Mouse (Mus musculus) embryonic facial prominence, embryonic 12.5 days (tissue): ENCODE measurements at regions not wholly inside any gene's neighbourhood (a gene's known extent, or its start where the extent isn't known, plus 50 kb on each side); places are given as distances from the start of the nearest gene placed in this dataset.
A peak's percentile ranks its signal among the peaks of the same experiment; 100 is the strongest.

Experiments used
- ATAC-seq: fragments of 200-750 bp; cut with Nextera tagmentation; 2 replicates; pipeline ENCODE4 v1.8.0; 2017; ENCODE audit not compliant: insufficient number of reproducible peaks, insufficient read depth, low FRiP score, low TSS enrichment
- H3K27ac ChIP-seq: fragments of 300-500 bp; sonication (generic); 2 replicates; pipeline ENCODE4 v1.5.1; 2016; ENCODE audit warnings: mild to moderate bottlenecking
- H3K27me3 ChIP-seq: fragments of 300-500 bp; sonication (generic); 2 replicates; pipeline ENCODE4 v1.6.1; 2016; ENCODE audit warnings: mild to moderate bottlenecking, moderate library complexity
- H3K36me3 ChIP-seq: fragments of 300-500 bp; sonication (generic); 2 replicates; pipeline ENCODE4 v1.6.1; 2016; ENCODE audit warnings: mild to moderate bottlenecking
- H3K4me1 ChIP-seq: fragments of 300-500 bp; sonication (generic); 2 replicates; pipeline ENCODE4 v1.6.1; 2016
- H3K4me2 ChIP-seq: fragments of 300-500 bp; sonication (generic); replicated peaks from 2 replicates; pipeline ENCODE4 v1.6.1; 2016; ENCODE audit warnings: mild to moderate bottlenecking, moderate library complexity
- H3K4me3 ChIP-seq: fragments of 300-500 bp; sonication (generic); 2 replicates; pipeline ENCODE4 v1.5.1; 2016; ENCODE audit warnings: mild to moderate bottlenecking
- H3K9ac ChIP-seq: fragments of 300-500 bp; sonication (generic); 2 replicates; pipeline ENCODE4 v1.6.1; 2016; ENCODE audit warnings: mild to moderate bottlenecking, moderate library complexity
- H3K9me3 ChIP-seq: fragments of 300-500 bp; sonication (generic); 2 replicates; pipeline ENCODE4 v1.6.1; 2016; ENCODE audit warnings: mild to moderate bottlenecking, moderate library complexity
- WGBS: fragments of 180-500 bp; shearing (Covaris S2); methylation state at CpG from one replicate; pipeline ENCODE4 v1.1.7; 2016; 5-methylcytosine and 5-hydroxymethylcytosine counted together

DNA sequence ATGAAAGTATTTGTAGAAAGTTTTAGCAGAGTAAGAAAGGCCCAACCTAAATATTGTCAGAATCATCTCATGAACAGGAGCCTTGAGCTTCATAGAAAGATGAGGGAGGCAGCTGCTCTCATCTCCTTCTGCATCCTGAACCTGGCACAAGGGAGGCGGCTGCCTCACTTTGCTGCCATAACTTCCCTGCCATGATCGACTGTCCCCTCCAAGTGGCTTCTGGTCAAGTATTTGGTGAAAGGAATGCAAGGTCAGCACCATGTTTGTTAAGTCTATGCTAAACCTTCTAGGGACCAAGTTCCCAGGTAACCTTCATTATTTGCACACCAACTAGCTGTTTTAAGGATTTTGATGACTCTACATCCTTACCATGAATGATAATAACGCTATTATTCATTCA lies 246.0 kb downstream of the Ndfip2 start:
- ATAC-seq: no peak
- no peaks in the 10 kb centered on the region for H3K36me3 ChIP-seq
- H3K9me3 ChIP-seq: no peaks in the 10 kb centered on the region
- peaks cover 12% of the 10 kb centered on the region for H3K27me3 ChIP-seq
- no peak overlapping the region for H3K4me3 ChIP-seq
- peaks cover 16% of the 10 kb centered on the region for H3K4me1 ChIP-seq
- H3K9ac ChIP-seq: no peak overlapping the region
- H3K4me2 ChIP-seq: no peak overlapping the region
- 77% methylated on average over 3 of the region's 3 CpGs for WGBS
- H3K27ac ChIP-seq: no peak overlapping the region

- no peak for ATAC-seq
- no peaks in the 10 kb centered on the region for H3K9me3 ChIP-seq
- H3K4me1 ChIP-seq: peaks cover 20% of the 10 kb centered on the region
- H3K27ac ChIP-seq: no peak overlapping the region
- H3K4me3 ChIP-seq: no peak overlapping the region
- WGBS: 72% methylated on average over 5 of the region's 5 CpGs
- no peak overlapping the region for H3K4me2 ChIP-seq
- no peaks in the 10 kb centered on the region for H3K36me3 ChIP-seq
- no peak overlapping the region for H3K9ac ChIP-seq
- H3K27me3 ChIP-seq: peaks cover 12% of the 10 kb centered on the region
Observed at GRCm38 (mm10) chr14:105503806-105504205, 245.4 kb downstream of the Ndfip2 start.

GRCm38 (mm10) chr14:105502633-105502975 lies 244.2 kb downstream of the Ndfip2 start:
- Histone ChIP-seq H3K4me3 (no peak overlapping the region), H3K4me2 (0 out of 2 replicates have a peak overlapping the region, but pooled peaks have one; percentile 37), H3K27ac (no peak overlapping the region), H3K36me3 (no peaks in the 10 kb centered on the region), H3K27me3 (peaks cover 12% of the 10 kb centered on the region), H3K9me3 (no peaks in the 10 kb centered on the region), H3K9ac (no peak overlapping the region), H3K4me1 (peaks cover 24% of the 10 kb centered on the region)
- ATAC-seq: no peak
- 12% methylated on average over 11 of the region's 11 CpGs for WGBS

GRCm38 (mm10) chr14:105501792-105502632 lies 243.6 kb downstream of the Ndfip2 start:
- Histone ChIP-seq H3K9me3 (no peaks in the 10 kb centered on the region), H3K4me2 (peak overlapping the region; percentile 37), H3K4me3 (no peak overlapping the region), H3K4me1 (peaks cover 24% of the 10 kb centered on the region), H3K36me3 (no peaks in the 10 kb centered on the region), H3K27me3 (peaks cover 12% of the 10 kb centered on the region), H3K27ac (no peak overlapping the region), H3K9ac (no peak overlapping the region)
- WGBS: 4% methylated on average over 21 of the region's 21 CpGs
- ATAC-seq: no peak

DNA sequence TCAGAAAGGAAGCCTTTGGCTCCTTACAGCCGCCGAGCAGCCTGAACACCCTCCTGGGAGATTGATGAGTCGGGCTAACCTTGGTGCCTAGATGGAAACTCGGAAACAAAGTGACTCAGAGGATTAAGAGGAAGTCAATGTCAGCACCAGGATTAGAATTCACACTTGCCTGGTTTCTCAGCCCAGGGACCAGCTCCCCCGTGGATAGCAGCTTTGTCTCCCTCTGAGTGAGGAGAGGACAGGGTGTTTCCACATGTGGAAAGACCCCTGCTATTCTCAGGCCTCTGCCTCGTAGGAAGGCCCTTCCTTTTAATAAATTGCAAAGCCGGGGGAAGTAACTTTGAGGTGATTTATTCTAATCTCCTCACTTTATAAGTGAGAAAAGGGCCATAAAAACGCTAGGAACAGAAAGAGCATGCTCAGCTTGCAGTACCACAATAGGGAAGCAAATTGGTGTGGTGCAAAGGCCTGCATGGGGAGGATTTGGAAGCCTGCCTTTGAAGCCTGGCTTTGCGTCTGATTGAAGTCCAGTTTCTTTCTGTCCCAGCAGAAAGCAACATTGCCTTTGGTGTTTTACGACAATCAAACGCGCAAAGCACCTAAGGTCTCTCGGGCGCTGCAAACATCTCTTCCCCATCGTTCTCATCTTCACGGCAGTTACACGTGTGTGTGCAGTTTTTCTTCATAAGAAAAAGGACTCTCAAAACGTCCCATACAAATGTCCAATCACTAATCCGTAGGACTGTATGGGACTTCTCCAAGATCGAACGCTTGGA lies 242.8 kb downstream of the Ndfip2 start:
- WGBS: 9% methylated on average over 21 of the region's 21 CpGs

DNA sequence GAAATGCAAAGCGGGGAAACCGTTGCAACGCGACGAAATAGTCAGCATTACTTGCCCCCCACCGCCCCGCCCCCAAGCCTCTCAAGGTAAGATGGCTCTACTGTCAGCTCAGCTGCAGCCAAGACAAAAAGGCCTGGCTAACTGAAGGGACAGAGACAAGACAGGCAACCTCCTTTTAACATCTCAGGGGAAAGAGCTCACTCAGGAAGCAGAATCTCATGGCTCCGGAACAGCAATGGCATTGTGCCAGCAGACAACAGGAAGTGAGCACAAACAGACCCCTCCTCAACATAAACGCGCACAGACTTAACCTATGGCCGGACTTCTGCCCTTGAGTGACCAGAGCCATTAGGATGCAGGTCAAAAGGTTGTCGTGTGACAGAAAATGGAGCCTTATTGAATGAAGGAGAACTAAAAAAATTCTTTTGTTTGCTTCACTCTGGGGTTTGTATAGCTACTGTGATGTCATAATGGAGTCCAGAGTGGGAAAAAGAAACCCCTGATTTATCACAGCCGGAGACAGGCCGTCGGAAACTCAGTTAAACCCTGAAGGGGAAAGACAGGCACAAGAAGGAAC lies 241.0 kb downstream of the Ndfip2 start:
- 15% methylated on average over 15 of the region's 15 CpGs for WGBS
- Histone ChIP-seq H3K36me3 (no peaks in the 10 kb centered on the region), H3K4me3 (no peak overlapping the region), H3K9ac (no peak overlapping the region), H3K27me3 (peaks cover 12% of the 10 kb centered on the region), H3K4me2 (peak overlapping the region; percentile 42), H3K27ac (no peak overlapping the region), H3K4me1 (peaks cover 24% of the 10 kb centered on the region), H3K9me3 (no peaks in the 10 kb centered on the region)
- no peak for ATAC-seq

More for the DNA sequence above, 242.8 kb downstream of the Ndfip2 start:
- Histone ChIP-seq H3K27ac (no peak overlapping the region), H3K36me3 (no peaks in the 10 kb centered on the region), H3K27me3 (peaks cover 12% of the 10 kb centered on the region), H3K4me3 (no peak overlapping the region), H3K9ac (no peak overlapping the region), H3K4me2 (peak overlapping the region; percentile 37), H3K4me1 (peaks cover 24% of the 10 kb centered on the region), H3K9me3 (no peaks in the 10 kb centered on the region)
- no peak for ATAC-seq

DNA sequence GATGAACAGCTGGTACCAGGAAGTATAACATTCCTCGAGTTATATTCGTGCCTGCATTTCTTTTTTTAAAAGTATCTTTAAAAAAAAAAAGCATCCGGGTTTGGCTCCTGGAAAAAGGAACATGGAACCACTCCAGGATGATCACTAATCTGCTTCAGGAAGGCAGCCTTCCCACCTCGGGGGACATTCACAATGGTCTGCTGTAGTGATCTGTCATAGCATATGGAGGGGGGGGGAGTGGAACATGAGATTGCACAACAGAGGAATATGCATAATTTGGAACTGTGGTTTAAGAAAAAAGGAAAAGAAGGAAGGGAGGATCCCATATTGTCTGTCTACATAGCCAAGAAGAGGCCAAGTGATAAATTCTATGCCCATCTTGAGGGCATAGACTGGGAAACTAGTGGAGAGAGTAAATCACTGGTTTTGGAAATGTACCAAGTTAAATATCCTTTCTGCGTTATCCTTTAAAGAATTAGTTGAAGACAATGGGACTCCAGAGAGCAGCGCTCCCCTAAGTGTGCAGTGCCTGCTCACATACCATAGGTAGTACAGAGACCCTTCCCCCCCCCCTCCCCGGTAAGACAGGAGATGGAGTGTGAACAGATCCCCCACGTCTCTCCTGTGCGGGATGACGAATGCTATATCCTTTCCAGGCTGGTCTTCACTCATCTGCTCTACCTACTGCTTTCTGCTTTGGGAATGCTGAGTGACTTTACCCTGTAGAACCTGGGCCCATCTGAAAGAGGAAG lies 240.0 kb downstream of the Ndfip2 start:
- H3K4me3 ChIP-seq: no peak overlapping the region
- no peak; the same call in 1 of the 2 replicates for ATAC-seq
- 60% methylated on average over 10 of the region's 10 CpGs for WGBS
- H3K9ac ChIP-seq: no peak overlapping the region
- peaks cover 6% of the 10 kb centered on the region; the same call in 1 of the 2 replicates for H3K27me3 ChIP-seq
- no peak overlapping the region for H3K27ac ChIP-seq
- H3K4me2 ChIP-seq: no peak overlapping the region
- no peaks in the 10 kb centered on the region for H3K36me3 ChIP-seq
- peaks cover 24% of the 10 kb centered on the region for H3K4me1 ChIP-seq
- H3K9me3 ChIP-seq: no peaks in the 10 kb centered on the region

DNA sequence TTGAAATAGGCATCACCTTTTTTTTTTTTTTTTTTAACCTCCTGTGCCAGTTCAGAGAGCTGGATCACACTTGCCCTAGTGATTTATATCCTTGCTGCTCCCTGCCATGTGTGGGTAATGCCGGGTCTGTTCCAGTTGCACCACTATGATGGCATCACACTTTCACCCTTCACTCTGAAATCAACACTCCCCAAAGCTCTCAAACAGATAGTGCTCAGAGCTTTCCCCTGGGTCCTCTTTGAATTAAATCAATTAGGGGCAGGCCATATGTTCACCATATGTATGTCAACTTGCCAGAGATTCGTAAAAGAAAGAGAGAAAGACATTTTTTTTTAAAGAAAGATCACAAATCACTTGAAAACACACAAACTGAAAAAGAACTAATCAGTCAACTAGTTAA lies 236.8 kb downstream of the Ndfip2 start:
- Histone ChIP-seq H3K4me2 (no peak overlapping the region), H3K9ac (no peak overlapping the region), H3K27me3 (no peaks in the 10 kb centered on the region), H3K27ac (no peak overlapping the region), H3K36me3 (no peaks in the 10 kb centered on the region), H3K4me3 (no peak overlapping the region), H3K4me1 (peaks cover 11% of the 10 kb centered on the region), H3K9me3 (no peaks in the 10 kb centered on the region)
- ATAC-seq: no peak
- 18% methylated on average over 2 of the region's 2 CpGs for WGBS

- Histone ChIP-seq H3K27ac (no peak overlapping the region), H3K36me3 (no peaks in the 10 kb centered on the region), H3K4me3 (no peak overlapping the region), H3K9ac (no peak overlapping the region), H3K9me3 (no peaks in the 10 kb centered on the region), H3K4me1 (peaks cover 8% of the 10 kb centered on the region), H3K27me3 (no peaks in the 10 kb centered on the region), H3K4me2 (no peak overlapping the region)
- no peak for ATAC-seq
- 85% methylated on average over 3 of the region's 3 CpGs for WGBS
Observed at GRCm38 (mm10) chr14:105494415-105494814, 236.0 kb downstream of the Ndfip2 start.

GRCm38 (mm10) chr14:105490158-105490557 lies 231.8 kb downstream of the Ndfip2 start:
- WGBS: 63% methylated on average over 3 of the region's 3 CpGs
- Histone ChIP-seq H3K4me1 (no peaks in the 10 kb centered on the region), H3K36me3 (no peaks in the 10 kb centered on the region), H3K27ac (no peak overlapping the region), H3K9me3 (no peaks in the 10 kb centered on the region), H3K9ac (no peak overlapping the region), H3K27me3 (no peaks in the 10 kb centered on the region), H3K4me3 (no peak overlapping the region), H3K4me2 (no peak overlapping the region)
- no peak for ATAC-seq

DNA sequence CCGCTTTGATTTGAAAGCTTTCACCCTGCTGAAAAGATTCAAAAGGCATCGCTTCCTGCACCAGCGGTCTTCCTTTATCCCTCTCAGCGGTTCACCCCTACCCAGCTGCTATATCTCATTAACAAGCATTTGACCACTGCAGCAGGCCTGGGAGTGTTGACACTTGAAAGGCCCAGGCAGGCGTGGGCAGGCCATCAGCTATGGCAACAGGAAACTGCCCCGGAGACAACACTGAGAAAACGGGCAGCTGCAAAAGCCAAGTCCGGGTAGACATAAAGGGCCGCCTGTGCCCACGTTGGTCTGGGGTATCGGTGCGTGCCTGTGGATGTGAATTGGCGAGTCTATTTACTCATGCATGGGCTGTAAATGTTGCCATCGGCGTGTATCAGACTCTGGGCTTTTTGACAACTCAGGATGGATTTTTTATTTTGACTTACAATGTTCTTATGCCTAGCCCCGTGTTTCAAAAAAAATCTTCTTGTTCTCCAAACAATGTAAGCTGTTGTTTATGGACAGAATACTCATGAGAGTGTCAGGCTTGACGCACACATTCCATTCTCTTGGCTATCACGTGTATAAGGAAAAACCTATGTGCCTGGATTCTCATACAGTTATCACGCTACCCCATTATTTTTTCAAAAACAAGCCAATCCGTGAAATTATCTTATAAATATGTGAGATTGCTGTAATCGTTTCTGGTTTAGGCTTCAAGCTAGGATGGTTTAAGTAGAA lies 225.1 kb downstream of the Ndfip2 start:
- no peaks in the 10 kb centered on the region for H3K9me3 ChIP-seq
- H3K4me3 ChIP-seq: peak overlapping the region; percentile 1; the same call in 1 of the 2 replicates
- H3K27ac ChIP-seq: peak overlapping the region; percentile 41; the same call in 1 of the 2 replicates
- peaks cover 20% of the 10 kb centered on the region for H3K4me1 ChIP-seq
- no peaks in the 10 kb centered on the region for H3K27me3 ChIP-seq
- ATAC-seq: peak; percentile 70; the same call in 1 of the 2 replicates
- WGBS: 13% methylated on average over 21 of the region's 21 CpGs
- H3K9ac ChIP-seq: peak overlapping the region; percentile 32; the same call in 1 of the 2 replicates
- H3K36me3 ChIP-seq: no peaks in the 10 kb centered on the region
- H3K4me2 ChIP-seq: peak overlapping the region; percentile 37
